Mouse (Mus musculus): ENCODE results near the gene Gm20388. TPM values are rescaled to one million over a fixed set of nuclear protein-coding genes. Genes with fewer than 3 reads are reported as not detected.

Gene Gm20388
- polyA plus RNA-seq, 1 experiment from 2014 or later = 47.1 TPM

GRCm38 (mm10) chr8:119958076-119958475 lies 47.4 kb downstream of the Gm20388 start:
- Histone ChIP-seq H3K4me3 (ENCODE audit: inconsistent target) (no peak overlapping the region), H3K36me3 (ENCODE audit: inconsistent target) (peaks cover 35% of the 10 kb centered on the region), H3K79me2 (ENCODE audit: inconsistent target) (no peaks in the 10 kb centered on the region), H3K27ac (no peak overlapping the region)
- 94% methylated on average over 10 of the region's 10 CpGs for WGBS (ENCODE audit: missing documents)

DNA sequence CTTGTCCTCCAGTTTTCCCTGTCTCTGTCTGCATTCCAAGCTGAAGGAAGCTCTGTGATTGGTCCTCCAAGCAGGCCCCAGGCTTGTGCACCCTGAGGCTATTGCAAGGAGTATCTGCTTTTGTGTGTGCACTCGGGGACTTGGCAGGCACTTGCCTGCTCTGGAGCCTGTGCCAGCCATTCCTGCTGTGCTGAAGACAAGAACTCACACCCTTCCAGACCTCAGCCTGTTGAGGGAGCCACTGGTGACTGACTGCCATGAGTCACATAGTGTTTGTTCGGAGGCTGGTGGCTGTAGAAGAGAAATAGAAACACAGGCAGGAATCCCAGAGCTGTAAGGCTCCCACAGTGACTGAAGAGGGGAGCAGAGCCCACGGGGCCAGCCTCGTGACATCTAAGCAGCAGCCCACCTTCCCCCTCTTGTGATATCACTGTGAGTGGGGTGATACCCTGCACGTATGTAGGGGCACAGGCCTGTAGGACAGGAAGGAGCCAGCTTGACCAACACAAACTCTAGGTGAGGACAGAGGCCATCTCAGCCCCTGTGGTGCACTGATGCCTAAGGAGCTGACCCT lies 50.0 kb downstream of the Gm20388 start:
- 97% methylated on average over 5 of the region's 5 CpGs for WGBS (ENCODE audit: missing documents)

DNA sequence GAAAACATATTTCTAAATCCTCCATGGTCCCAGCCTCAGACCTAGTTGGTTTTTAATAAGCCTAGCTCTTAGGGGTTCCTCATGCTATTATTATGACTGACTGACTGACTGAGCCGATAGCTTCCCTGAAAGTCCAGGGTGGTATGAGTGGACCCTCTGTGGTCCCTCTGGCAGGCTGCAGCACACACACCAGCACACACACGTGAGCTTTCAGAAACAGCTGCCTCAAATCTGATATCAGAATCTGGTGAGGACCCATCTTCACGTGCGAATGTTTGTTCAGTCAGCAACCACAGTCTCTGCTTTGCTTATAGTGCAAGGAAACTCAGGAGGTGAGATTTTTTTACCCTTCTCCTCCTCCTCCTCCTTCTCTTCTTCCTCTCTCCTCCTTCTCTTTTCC lies 54.2 kb downstream of the Gm20388 start:
- no peak overlapping the region for H3K4me3 ChIP-seq (ENCODE audit: inconsistent target)
- no peak overlapping the region for H3K27ac ChIP-seq
- H3K79me2 ChIP-seq (ENCODE audit: inconsistent target) = no peaks in the 10 kb centered on the region
- 80% methylated on average over 4 of the region's 4 CpGs for WGBS (ENCODE audit: missing documents)
- H3K36me3 ChIP-seq (ENCODE audit: inconsistent target) = no peaks in the 10 kb centered on the region

More for the DNA sequence above, 50.0 kb downstream of the Gm20388 start:
- H3K27ac ChIP-seq = no peak overlapping the region
- H3K79me2 ChIP-seq (ENCODE audit: inconsistent target) = no peaks in the 10 kb centered on the region
- no peak overlapping the region for H3K4me3 ChIP-seq (ENCODE audit: inconsistent target)
- H3K36me3 ChIP-seq (ENCODE audit: inconsistent target) = peaks cover 11% of the 10 kb centered on the region; the same call in 1 of the 2 replicates

GRCm38 (mm10) chr8:119967435-119967834 lies 56.8 kb downstream of the Gm20388 start:
- WGBS (ENCODE audit: missing documents) = 91% methylated on average over 9 of the region's 9 CpGs
- H3K4me3 ChIP-seq (ENCODE audit: inconsistent target) = no peak overlapping the region
- no peaks in the 10 kb centered on the region for H3K79me2 ChIP-seq (ENCODE audit: inconsistent target)
- H3K27ac ChIP-seq = no peak overlapping the region
- no peaks in the 10 kb centered on the region for H3K36me3 ChIP-seq (ENCODE audit: inconsistent target)

DNA sequence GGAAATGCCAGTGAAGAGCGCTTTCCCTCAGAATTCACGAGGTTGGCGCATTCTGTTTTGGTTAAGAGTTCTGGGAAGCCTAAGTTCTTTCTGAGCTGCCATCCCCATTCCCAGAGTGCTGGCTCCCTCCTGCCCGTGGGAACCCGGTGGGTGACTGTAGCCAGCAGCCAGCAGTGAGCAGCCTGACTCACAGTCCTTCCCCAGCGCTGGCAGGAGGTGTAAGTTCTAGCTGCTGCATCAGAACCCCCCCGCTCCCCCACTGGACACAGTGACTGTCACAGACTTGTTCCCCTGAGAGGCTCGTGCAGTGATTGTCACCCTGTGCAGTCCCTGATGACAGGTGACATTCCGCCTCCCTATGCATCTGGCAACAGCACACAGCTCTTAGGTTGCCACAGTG lies 59.5 kb downstream of the Gm20388 start:
- no peak overlapping the region for H3K27ac ChIP-seq
- no peaks in the 10 kb centered on the region for H3K79me2 ChIP-seq (ENCODE audit: inconsistent target)
- H3K4me3 ChIP-seq (ENCODE audit: inconsistent target) = no peak overlapping the region
- no peaks in the 10 kb centered on the region for H3K36me3 ChIP-seq (ENCODE audit: inconsistent target)
- 94% methylated on average over 9 of the region's 9 CpGs for WGBS (ENCODE audit: missing documents)

DNA sequence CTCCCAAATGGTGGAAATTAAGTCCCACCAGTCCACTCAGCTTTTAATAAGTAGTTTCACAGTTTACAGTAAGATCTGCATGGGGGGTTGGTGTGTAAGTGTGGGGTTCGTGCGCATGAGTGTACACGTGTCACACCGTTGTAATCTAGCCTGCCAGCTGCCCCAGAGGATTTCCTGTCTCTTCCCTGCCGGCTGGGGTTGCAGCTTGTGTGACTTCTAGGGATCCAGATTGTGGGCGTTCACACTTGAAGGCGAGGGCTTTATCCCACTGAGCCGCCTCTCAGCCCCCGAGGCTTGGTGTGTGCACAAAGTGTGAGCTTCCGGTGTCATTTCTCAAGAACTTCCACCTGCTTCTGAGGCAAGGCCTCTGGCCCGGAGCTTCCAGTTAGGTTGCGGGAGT lies 61.9 kb downstream of the Gm20388 start:
- 34% methylated on average over 12 of the region's 12 CpGs for WGBS (ENCODE audit: missing documents)

DNA sequence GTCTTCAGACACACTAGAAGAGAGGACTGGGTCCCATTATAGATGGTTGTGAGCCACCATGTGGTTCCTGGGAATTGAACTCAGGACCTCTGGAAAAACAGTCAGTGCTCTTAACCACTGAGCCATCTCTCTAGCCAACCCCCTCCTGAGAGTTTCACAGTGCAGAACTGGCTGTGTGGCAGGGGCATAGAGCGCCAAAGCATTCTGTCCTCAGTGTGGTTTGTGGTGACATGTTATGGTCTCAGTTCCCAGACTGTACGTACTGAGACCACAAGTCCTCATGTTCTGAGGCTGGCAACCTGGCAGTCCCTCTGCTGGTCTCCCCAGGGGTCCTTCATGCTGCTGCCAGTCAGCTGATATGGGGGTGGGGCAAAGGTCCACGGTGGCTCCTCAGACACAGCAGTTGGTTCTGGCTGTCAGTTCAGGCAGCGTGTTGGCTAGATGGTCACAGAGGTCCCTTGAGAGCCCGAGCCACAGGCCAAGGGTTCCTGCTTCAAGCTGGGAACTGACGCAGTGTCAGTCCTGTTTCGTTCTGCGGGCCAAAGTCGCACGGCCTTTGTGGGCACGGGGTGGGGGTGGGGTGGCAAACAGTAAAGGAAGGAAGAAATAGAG lies 68.2 kb downstream of the Gm20388 start:
- no peak overlapping the region for H3K4me3 ChIP-seq (ENCODE audit: inconsistent target)
- H3K79me2 ChIP-seq (ENCODE audit: inconsistent target) = no peaks in the 10 kb centered on the region
- no peak overlapping the region for H3K27ac ChIP-seq
- H3K36me3 ChIP-seq (ENCODE audit: inconsistent target) = no peaks in the 10 kb centered on the region
- WGBS (ENCODE audit: missing documents) = 28% methylated on average over 11 of the region's 11 CpGs

More for the DNA sequence above, 61.9 kb downstream of the Gm20388 start:
- Histone ChIP-seq H3K79me2 (ENCODE audit: inconsistent target) (no peaks in the 10 kb centered on the region), H3K4me3 (ENCODE audit: inconsistent target) (no peak overlapping the region), H3K36me3 (ENCODE audit: inconsistent target) (no peaks in the 10 kb centered on the region), H3K27ac (no peak overlapping the region)

DNA sequence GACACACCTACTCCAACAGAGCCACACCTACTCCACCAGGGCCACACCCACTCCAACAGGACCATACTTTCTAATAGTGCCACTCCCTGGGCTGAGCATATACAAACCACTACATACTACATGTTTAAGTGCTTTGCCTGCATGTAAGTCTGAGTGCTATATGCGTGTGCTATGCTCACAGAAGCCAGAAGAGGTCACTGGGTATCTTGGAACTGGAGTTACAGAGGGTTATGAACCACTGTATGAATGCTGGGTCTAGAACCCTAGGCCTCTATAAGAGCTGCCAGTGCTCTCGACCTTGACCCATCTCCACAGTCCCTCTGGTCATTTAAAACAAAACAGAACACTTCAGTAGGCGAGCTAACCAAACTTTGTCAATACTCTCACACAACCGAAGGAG lies 70.6 kb downstream of the Gm20388 start:
- 89% methylated on average over 4 of the region's 4 CpGs for WGBS (ENCODE audit: missing documents)
- Histone ChIP-seq H3K79me2 (ENCODE audit: inconsistent target) (no peaks in the 10 kb centered on the region), H3K4me3 (ENCODE audit: inconsistent target) (no peak overlapping the region), H3K36me3 (ENCODE audit: inconsistent target) (no peaks in the 10 kb centered on the region), H3K27ac (no peak overlapping the region)

DNA sequence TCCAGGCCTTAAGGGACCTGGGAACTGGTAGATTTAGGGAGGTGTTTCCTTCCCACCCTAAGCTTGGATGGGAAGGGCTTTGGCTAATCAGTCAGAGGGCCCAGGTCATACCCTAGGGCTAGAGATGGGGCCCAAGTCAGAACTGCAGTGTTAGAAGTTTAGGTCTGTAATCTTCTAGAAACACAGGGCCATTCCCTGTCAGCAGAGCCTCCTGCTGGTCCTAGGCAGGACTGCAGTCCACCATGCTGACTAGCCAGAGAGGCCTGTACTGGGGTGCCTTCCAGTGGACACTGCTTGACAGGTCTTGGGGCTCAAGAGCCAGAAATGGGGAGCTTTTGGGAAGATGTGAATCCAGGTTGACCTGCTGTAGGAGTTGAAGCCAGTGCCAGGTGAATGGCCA lies 73.4 kb downstream of the Gm20388 start:
- Histone ChIP-seq H3K36me3 (ENCODE audit: inconsistent target) (no peaks in the 10 kb centered on the region), H3K4me3 (ENCODE audit: inconsistent target) (no peak overlapping the region), H3K27ac (no peak overlapping the region), H3K79me2 (ENCODE audit: inconsistent target) (no peaks in the 10 kb centered on the region)

- WGBS (ENCODE audit: missing documents) = 72% methylated on average over 4 of the region's 5 CpGs
- Histone ChIP-seq H3K79me2 (ENCODE audit: inconsistent target) (no peaks in the 10 kb centered on the region), H3K36me3 (ENCODE audit: inconsistent target) (no peaks in the 10 kb centered on the region), H3K27ac (no peak overlapping the region), H3K4me3 (ENCODE audit: inconsistent target) (no peak overlapping the region)
Measured at GRCm38 (mm10) chr8:119986174-119986573, 75.5 kb downstream of the Gm20388 start.

- Histone ChIP-seq H3K36me3 (ENCODE audit: inconsistent target) (no peaks in the 10 kb centered on the region), H3K79me2 (ENCODE audit: inconsistent target) (no peaks in the 10 kb centered on the region), H3K27ac (no peak overlapping the region), H3K4me3 (ENCODE audit: inconsistent target) (no peak overlapping the region)
- 80% methylated on average over 15 of the region's 15 CpGs for WGBS (ENCODE audit: missing documents)
Measured at GRCm38 (mm10) chr8:119988087-119988486, 77.4 kb downstream of the Gm20388 start.

DNA sequence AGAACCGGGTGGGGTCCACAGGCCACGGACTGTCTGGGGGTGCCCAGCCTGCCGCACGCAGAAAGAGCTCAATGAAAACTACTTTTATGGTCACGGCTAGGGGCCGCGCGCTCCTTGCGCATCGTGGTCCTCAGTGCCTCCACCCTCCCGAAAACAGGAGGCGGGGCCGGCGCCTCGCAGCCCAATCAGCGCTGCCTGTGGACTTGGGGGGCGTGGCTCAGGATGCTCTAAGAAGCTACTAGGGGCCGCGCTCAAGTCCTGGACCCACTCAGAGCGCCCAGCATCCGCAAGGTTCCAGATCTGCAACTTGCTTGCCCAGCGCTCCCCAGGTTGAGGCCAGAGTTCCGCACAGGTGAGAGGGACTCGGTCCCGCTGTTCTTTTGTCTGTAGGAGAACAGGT lies 81.6 kb downstream of the Gm20388 start, which contains the start of gene Crispld2:
Gene Crispld2 (plus strand): TSS at position 190 of the 400 bp plus-strand sequence.
- 2% methylated on average over 25 of the region's 25 CpGs for WGBS (ENCODE audit: missing documents)
- H3K27ac ChIP-seq = no peak within 1 kb of the TSS
- H3K4me3 ChIP-seq (ENCODE audit: inconsistent target) = no peak within 1 kb of the TSS

GRCm38 (mm10) chr8:119994114-119994513 lies 83.5 kb downstream of the Gm20388 start:
- H3K4me3 ChIP-seq (ENCODE audit: inconsistent target) = no peak overlapping the region
- no peaks in the 10 kb centered on the region for H3K36me3 ChIP-seq (ENCODE audit: inconsistent target)
- 87% methylated on average over 7 of the region's 7 CpGs for WGBS (ENCODE audit: missing documents)
- H3K27ac ChIP-seq = no peak overlapping the region
- no peaks in the 10 kb centered on the region for H3K79me2 ChIP-seq (ENCODE audit: inconsistent target)

More for the DNA sequence above, 81.6 kb downstream of the Gm20388 start, which contains the start of gene Crispld2:
- H3K79me2 ChIP-seq (ENCODE audit: inconsistent target) = no peaks in the 10 kb centered on the region
- no peaks in the 10 kb centered on the region for H3K36me3 ChIP-seq (ENCODE audit: inconsistent target)

- Histone ChIP-seq H3K79me2 (ENCODE audit: inconsistent target) (no peaks in the 10 kb centered on the region), H3K27ac (no peak overlapping the region), H3K4me3 (ENCODE audit: inconsistent target) (no peak overlapping the region), H3K36me3 (ENCODE audit: inconsistent target) (no peaks in the 10 kb centered on the region)
- 89% methylated on average over 5 of the region's 6 CpGs for WGBS (ENCODE audit: missing documents)
Measured at GRCm38 (mm10) chr8:119994556-119994955, 83.9 kb downstream of the Gm20388 start.

DNA sequence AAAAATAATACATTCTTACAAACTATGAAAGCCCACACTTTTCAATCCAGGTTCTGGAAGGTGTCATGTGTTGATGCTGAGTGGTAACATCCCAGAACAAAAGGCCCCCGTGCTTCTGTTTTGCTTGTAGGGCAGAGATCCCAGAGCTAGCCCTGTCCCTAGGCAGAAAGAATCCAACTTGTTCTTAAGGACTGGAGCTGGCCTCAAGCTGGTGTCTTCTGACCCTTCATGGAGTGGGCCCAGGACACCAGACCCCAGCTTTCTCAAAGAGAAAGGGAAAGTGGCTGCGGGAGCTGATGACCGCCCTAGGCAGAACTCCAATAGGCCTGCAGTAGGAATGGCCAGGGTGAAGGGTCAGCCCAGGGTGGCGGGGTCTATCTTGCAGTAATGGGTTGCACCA lies 86.6 kb downstream of the Gm20388 start:
- no peaks in the 10 kb centered on the region for H3K79me2 ChIP-seq (ENCODE audit: inconsistent target)
- 82% methylated on average over 4 of the region's 4 CpGs for WGBS (ENCODE audit: missing documents)
- no peak overlapping the region for H3K4me3 ChIP-seq (ENCODE audit: inconsistent target)
- H3K27ac ChIP-seq = no peak overlapping the region
- no peaks in the 10 kb centered on the region for H3K36me3 ChIP-seq (ENCODE audit: inconsistent target)

- H3K4me3 ChIP-seq (ENCODE audit: inconsistent target) = no peak overlapping the region
- no peak overlapping the region for H3K27ac ChIP-seq
- no peaks in the 10 kb centered on the region for H3K36me3 ChIP-seq (ENCODE audit: inconsistent target)
- whole genome bisulfite sequencing (ENCODE audit: missing documents) = 91% methylated on average over 7 of the region's 8 CpGs
- H3K79me2 ChIP-seq (ENCODE audit: inconsistent target) = no peaks in the 10 kb centered on the region
Measured at GRCm38 (mm10) chr8:120000461-120000860, 89.8 kb downstream of the Gm20388 start.

All from macrophage (primary cell).